Mouse (Mus musculus): Measurements from ENCODE around the gene Sorcs1.

Sorcs1 gene

DNA sequence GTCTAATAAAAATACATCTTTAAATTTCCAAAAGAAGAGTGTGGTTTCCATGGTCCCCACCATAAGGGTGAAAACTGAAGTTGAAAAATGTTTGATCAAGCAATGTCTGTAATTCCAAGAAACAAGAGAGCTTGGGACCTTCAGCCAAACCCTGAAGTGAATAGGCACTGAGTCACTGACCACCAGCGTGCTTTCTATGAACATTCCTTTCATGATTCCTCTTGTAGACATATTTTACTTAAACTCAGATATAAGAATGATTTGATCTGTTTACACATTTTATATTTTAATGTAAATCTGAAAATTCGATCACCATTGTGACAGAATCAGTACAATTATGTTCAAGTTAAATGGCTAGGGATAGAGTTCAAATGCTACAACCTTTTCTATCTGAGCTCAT, 112.1 kb downstream of the Sorcs1 start:
- no peak for DNase-seq (ENCODE audit: low read depth, low spot score)

GRCm38 (mm10) chr19:50558771-50559170, 119.7 kb downstream of the Sorcs1 start:
- DNase-seq (ENCODE audit: low read depth, low spot score): no peak

DNA sequence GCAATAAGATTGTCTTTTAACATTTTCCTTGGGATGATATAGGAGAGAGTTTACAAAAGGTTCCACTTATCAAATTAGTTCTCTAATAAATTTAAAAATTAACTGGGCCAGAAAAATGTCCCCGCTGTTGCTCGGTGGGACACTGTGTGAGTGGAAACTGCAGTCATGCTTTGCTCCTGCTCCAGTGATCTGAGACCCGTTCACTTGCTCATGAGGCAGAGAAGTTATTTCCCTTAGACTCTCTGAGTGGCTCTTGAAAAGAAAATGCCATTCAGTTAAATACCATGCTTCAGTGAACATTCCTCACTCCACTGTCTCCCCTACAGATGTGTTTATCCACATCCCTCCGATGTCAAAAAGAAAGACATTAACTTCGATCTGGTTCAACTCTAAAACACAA, 144.4 kb downstream of the Sorcs1 start:
- no peak for DNase-seq (ENCODE audit: low read depth, low spot score)

- DNase-seq (ENCODE audit: low read depth, low spot score): no peak
Observed at GRCm38 (mm10) chr19:50527835-50528234, 150.6 kb downstream of the Sorcs1 start.

DNA sequence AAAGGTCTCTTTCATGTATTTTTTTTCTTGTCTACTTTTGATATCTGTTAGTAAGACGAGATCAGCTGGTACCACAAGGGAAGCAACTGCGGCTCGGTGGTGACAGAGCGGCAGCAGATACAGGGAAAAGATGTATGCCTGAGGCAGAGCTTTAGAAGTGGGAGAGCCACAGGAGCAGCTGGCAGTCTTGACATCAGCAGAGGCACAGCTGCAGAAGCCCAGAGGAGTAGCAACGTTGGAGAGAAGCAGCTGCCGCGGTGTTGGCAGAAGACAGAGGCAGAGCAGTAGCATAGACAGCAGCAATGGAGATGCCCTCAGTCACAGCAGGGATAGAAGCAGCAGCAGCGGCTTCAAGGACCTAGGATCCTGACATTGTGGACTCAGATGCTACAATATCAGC, 152.4 kb downstream of the Sorcs1 start:
- no peak for DNase-seq (ENCODE audit: low read depth, low spot score)

GRCm38 (mm10) chr19:50521943-50522342, 156.5 kb downstream of the Sorcs1 start:
- DNase-seq (ENCODE audit: low read depth, low spot score): no peak

GRCm38 (mm10) chr19:50515059-50515673, 163.3 kb downstream of the Sorcs1 start:
- DNase-seq (ENCODE audit: low read depth, low spot score): no peak

- DNase-seq (ENCODE audit: low read depth, low spot score): no peak
Observed at GRCm38 (mm10) chr19:50514309-50514830, 164.1 kb downstream of the Sorcs1 start.

GRCm38 (mm10) chr19:50502816-50503215, 175.6 kb downstream of the Sorcs1 start:
- no peak for DNase-seq (ENCODE audit: low read depth, low spot score)

- DNase-seq (ENCODE audit: low read depth, low spot score): no peak
Observed at GRCm38 (mm10) chr19:50491121-50491520, 187.3 kb downstream of the Sorcs1 start.

GRCm38 (mm10) chr19:50490721-50491120, 187.7 kb downstream of the Sorcs1 start:
- no peak for DNase-seq (ENCODE audit: low read depth, low spot score)

- no peak for DNase-seq (ENCODE audit: low read depth, low spot score)
Observed at GRCm38 (mm10) chr19:50489786-50490185, 188.7 kb downstream of the Sorcs1 start.

- no peak for DNase-seq (ENCODE audit: low read depth, low spot score)
Observed at GRCm38 (mm10) chr19:50488421-50488820, 190.0 kb downstream of the Sorcs1 start.

- no peak for DNase-seq (ENCODE audit: low read depth, low spot score)
Observed at GRCm38 (mm10) chr19:50487768-50488167, 190.7 kb downstream of the Sorcs1 start.

DNA sequence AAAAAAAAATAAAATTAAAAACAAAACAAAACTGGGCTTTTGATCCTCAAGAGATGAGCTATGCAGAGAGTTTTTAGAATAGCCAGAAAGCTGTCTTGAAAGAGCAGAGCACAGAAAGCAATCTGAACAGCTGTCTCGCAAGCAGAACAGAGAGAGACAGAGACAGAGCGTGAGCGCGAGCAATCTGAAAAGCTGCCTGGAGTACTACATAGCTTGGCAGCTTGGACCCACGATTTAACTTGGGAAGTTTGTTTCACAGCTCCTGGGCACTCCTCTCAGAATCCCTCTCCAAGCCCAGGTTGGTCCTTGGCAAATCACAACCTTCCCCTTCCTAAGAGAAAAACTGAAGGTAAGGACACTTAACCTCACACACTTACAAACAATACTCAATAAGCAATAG, 192.1 kb downstream of the Sorcs1 start:
- no peak for DNase-seq (ENCODE audit: low read depth, low spot score)

DNA sequence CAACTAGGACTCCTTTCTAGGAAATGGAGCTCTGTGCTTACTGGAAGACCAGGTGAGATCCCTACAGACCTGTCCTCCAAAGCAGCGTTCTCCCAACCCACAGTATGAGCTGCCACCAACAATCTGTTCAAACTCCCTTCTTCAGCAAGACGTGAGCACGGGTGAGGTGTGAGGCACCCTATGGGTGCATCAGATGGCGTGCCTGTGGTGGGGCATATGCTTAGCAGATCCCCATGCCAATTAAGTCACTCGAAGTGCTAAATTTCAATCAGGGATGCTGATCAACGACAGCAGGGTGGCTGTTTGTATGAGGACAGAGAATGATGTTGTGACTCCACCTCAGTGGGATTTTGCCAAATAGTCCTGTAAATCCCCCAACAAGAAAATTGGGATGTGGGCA, 201.7 kb downstream of the Sorcs1 start:
- no peak for DNase-seq (ENCODE audit: low read depth, low spot score)

GRCm38 (mm10) chr19:50468592-50468991, 209.9 kb downstream of the Sorcs1 start:
- DNase-seq (ENCODE audit: low read depth, low spot score): no peak

DNA sequence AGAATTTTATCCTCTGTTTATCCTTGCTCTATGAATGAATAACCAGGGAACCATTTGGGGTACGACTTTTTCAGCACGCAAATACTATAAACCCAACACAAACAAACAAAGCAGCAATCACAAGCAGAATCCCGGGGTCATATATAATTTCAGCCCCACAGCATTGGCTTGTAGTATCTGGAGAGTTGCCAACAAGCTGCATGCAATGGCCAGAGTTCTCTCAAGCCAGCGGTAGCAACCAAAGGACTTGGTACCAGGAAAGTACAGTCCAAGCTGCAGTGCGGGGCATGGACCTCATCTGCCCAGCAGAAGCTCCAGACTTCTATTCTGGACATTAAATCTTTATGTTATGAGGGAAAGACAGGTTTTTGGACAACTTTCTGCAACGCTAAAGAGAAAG, 213.6 kb downstream of the Sorcs1 start:
- DNase-seq (ENCODE audit: low read depth, low spot score): no peak

- DNase-seq (ENCODE audit: low read depth, low spot score): no peak
Observed at GRCm38 (mm10) chr19:50458581-50458980, 219.9 kb downstream of the Sorcs1 start.

GRCm38 (mm10) chr19:50457275-50457892, 221.1 kb downstream of the Sorcs1 start:
- no peak for DNase-seq (ENCODE audit: low read depth, low spot score)

- no peak for DNase-seq (ENCODE audit: low read depth, low spot score)
Observed at GRCm38 (mm10) chr19:50441099-50441498, 237.3 kb downstream of the Sorcs1 start.

DNA sequence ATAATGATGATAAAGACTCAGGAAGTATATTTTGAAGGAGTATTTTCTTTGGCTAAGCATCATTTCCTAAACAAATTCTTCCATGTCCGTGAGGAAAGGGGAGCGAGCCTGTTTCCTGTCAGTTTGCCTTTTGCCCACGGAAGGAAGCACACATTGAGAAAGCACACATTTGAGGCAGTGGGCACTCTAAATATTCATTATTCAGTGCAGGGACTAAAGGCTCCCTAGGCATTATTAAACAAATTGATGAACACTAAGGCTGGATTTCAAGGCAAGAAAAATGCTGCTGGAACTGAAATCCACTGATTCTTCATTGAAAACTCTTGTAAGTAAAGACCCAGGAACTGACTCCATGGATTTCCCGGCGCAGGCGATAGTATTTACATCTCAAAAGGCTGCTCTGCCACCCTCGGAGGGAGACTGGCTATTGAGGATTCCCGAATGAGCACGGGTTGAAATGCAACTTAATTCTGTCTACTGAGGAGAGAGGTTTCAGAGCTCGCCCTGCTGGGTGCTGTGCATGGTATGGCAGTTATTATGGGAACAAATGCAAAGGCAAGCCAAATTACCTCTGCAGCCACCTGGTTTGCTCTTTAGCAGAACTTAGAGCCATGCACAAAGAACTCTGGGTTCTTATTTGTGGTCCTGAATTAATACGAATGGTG, 238.1 kb downstream of the Sorcs1 start:
- DNase-seq (ENCODE audit: low read depth, low spot score): no peak

DNA sequence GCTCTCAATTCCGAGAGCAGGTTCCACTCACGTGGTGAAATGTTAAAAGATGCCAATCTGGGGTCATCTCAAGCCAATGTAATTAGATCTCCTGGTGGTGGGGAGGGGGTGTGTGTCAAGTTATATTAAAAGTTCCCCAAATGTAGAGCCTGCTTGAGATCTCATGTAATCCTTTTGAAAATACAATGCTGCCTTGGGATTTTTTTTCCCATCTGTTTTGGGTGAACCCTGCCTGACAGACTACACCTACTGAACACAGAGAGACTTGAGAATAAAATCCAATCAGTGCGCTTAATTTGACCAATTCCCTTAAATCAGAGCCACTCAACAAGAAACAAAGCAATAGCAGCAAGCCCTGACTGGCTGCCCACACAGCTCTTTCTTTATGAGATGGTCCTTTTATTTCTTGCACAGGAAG, 239.0 kb downstream of the Sorcs1 start:
- DNase-seq (ENCODE audit: low read depth, low spot score): no peak
